Mouse (Mus musculus) liver, embryonic 16.5 days (tissue): Measurements from ENCODE around the gene Tmcc3. TPM values are rescaled to one million over a fixed set of nuclear protein-coding genes. Genes with fewer than 3 reads are reported as not detected.

Experiments used
- ATAC-seq: fragments of 200-750 bp; cut with Nextera tagmentation; 2 replicates; pipeline ENCODE4 v1.8.0; 2017; ENCODE audit warnings: low read depth, mild to moderate bottlenecking, moderate number of reproducible peaks, moderate library complexity
- H3K27ac ChIP-seq: fragments of 300-500 bp; sonication (generic); 2 replicates; pipeline ENCODE4 v1.5.1; 2014; ENCODE audit warnings: mild to moderate bottlenecking, low read length
- H3K27me3 ChIP-seq: fragments of 300-500 bp; sonication (generic); 2 replicates; pipeline ENCODE4 v1.6.1; 2014; ENCODE audit warnings: low read depth, low read length, mixed read lengths; ENCODE audit not compliant: control insufficient read depth, insufficient read depth
- H3K36me3 ChIP-seq: fragments of 300-500 bp; sonication (generic); 2 replicates; pipeline ENCODE4 v1.6.1; 2014; ENCODE audit warnings: mild to moderate bottlenecking; ENCODE audit not compliant: control insufficient read depth, insufficient read depth
- H3K4me1 ChIP-seq: fragments of 300-500 bp; sonication (generic); 2 replicates; pipeline ENCODE4 v1.6.1; 2014; ENCODE audit warnings: low read depth, low read length, mixed read lengths; ENCODE audit not compliant: control insufficient read depth
- H3K4me2 ChIP-seq: fragments of 300-500 bp; sonication (generic); 2 replicates; pipeline ENCODE4 v1.6.1; 2014; ENCODE audit warnings: low read depth, low read length, mixed read lengths
- H3K4me3 ChIP-seq: fragments of 300-500 bp; sonication (generic); 2 replicates; pipeline ENCODE4 v1.5.1; 2014; ENCODE audit warnings: low read depth, mild to moderate bottlenecking, low read length
- H3K9ac ChIP-seq: fragments of 300-500 bp; sonication (generic); 2 replicates; pipeline ENCODE4 v1.6.1; 2014; ENCODE audit warnings: low read depth, low read length
- H3K9me3 ChIP-seq: fragments of 300-500 bp; sonication (generic); replicated peaks from 2 replicates; pipeline ENCODE4 v1.6.1; 2016; ENCODE audit warnings: low read length; ENCODE audit not compliant: control insufficient read depth
- WGBS: fragments of 180-500 bp; shearing (Covaris S2); extraction: QIAGEN DNeasy Blood & Tissue Kit; methylation state at CpG from one replicate; pipeline ENCODE4 v1.1.7; 2014; ENCODE audit not compliant: insufficient replicate concordance; 5-methylcytosine and 5-hydroxymethylcytosine counted together
- polyA plus RNA-seq: library from polyadenylated mRNA; unstranded; fragments of >200 nt; fragmentation: Nextera tagmentation; extraction: Ambion mirVana; gene quantifications from 2 replicates; pipeline ENCODE4 v1.2.1, GENCODE M21; 2015

Tmcc3 gene
- polyA plus RNA-seq, 1 experiment from 2014 or later = 6.7 TPM

DNA sequence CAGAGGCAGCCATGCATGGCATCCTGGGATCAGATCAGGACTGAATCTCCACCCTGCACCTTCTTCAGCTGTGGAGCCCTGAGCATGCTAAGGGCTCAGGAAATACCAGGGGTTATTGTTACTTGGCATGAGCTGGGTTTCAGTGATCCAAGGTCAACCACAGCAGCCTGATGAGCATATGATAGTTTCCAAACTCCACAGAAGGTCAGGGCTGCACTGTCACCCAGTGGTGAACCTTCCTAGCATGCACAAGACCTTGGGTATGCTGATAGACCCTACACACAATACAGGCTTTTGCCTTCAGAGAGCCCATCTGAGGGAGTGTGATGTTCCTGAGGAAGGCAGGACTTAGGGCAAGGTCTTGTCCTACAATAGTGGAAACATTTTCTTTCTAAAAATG is 82.5 kb downstream of the Tmcc3 start:
- Histone ChIP-seq H3K9ac (no peak overlapping the region), H3K27me3 (peaks cover 2% of the 10 kb centered on the region; the same call in 1 of the 2 replicates), H3K4me2 (no peak overlapping the region), H3K27ac (no peak overlapping the region), H3K9me3 (no peaks in the 10 kb centered on the region), H3K36me3 (no peaks in the 10 kb centered on the region), H3K4me1 (no peaks in the 10 kb centered on the region), H3K4me3 (no peak overlapping the region)
- ATAC-seq = no peak

- Histone ChIP-seq H3K4me1 (no peaks in the 10 kb centered on the region), H3K9me3 (no peaks in the 10 kb centered on the region), H3K27me3 (peaks cover 2% of the 10 kb centered on the region; the same call in 1 of the 2 replicates), H3K36me3 (no peaks in the 10 kb centered on the region), H3K4me3 (no peak overlapping the region), H3K4me2 (no peak overlapping the region), H3K27ac (no peak overlapping the region), H3K9ac (no peak overlapping the region)
- 60% methylated on average over 11 of the region's 11 CpGs for WGBS
- no peak for ATAC-seq
Observed at GRCm38 (mm10) chr10:94397833-94398596, 86.3 kb downstream of the Tmcc3 start.

DNA sequence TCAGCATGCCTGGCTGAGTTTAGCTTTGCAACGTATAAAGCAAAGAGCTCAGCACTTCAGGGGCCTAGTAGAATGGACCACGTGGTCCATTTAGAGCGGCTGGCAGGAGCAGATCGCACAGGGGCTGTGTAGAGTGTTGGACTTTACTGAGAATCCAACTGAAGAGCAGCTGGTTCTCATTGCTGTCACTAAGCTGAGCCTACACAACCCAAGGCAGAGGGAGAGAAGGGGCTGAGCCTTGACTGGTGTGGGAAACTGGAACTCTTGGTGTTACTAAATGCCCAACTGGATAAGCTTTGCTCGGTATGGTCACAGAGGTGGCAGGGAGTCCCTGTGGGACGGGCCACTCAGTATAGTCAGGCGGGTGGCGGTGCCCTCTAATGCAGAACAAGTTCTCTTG is 89.1 kb downstream of the Tmcc3 start:
- Histone ChIP-seq H3K9me3 (no peaks in the 10 kb centered on the region), H3K9ac (no peak overlapping the region), H3K4me3 (no peak overlapping the region), H3K4me2 (no peak overlapping the region), H3K4me1 (no peaks in the 10 kb centered on the region), H3K36me3 (no peaks in the 10 kb centered on the region), H3K27ac (no peak overlapping the region), H3K27me3 (peaks cover 2% of the 10 kb centered on the region; the same call in 1 of the 2 replicates)
- 58% methylated on average over 8 of the region's 8 CpGs for WGBS
- ATAC-seq = no peak

DNA sequence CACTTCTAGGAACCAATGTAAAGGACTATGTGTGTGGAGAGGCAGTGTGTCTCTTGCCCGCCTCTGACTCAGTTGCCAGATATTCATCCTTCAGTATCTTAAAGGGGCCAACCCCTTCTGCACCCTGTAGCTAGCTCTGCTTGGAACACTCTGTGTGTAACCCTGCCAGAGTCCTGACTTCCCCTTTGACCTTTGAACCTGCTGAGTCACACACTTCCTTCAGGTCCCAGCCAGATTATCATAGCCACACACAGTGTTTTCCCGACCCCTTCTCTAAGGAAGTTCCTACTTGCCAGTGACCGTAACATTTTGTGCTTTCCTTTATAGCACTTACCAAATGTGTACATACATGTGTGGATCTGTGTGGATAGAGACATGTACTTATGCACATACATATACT is 93.7 kb downstream of the Tmcc3 start:
- Histone ChIP-seq H3K9ac (no peak overlapping the region), H3K4me3 (no peak overlapping the region), H3K4me2 (no peak overlapping the region), H3K9me3 (no peaks in the 10 kb centered on the region), H3K27ac (no peak overlapping the region), H3K36me3 (no peaks in the 10 kb centered on the region), H3K27me3 (no peaks in the 10 kb centered on the region), H3K4me1 (no peaks in the 10 kb centered on the region)
- no peak for ATAC-seq
- 35% methylated on average over 3 of the region's 3 CpGs for WGBS

DNA sequence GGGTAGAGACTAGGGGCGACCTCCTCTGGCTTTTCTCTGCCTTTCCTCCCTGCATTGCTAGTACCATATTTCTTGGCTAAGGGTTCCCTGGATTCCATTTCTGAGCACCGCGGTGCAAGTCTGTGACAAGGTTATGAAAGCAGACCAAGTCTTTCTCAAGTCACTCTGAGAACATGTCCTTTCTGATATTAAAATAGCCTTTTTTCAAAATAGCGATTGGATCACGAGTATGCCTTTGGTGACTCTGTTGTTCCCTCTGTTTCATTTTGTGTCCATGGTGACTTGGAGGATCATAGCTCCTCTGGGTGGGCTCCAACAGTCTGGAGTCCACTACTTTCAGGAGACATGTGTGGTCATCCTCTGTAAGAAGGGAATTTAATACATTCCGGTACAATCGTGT is 95.1 kb downstream of the Tmcc3 start:
- Histone ChIP-seq H3K4me3 (no peak overlapping the region), H3K27me3 (no peaks in the 10 kb centered on the region), H3K36me3 (no peaks in the 10 kb centered on the region), H3K4me2 (no peak overlapping the region), H3K9me3 (no peaks in the 10 kb centered on the region), H3K27ac (no peak overlapping the region), H3K9ac (no peak overlapping the region), H3K4me1 (no peaks in the 10 kb centered on the region)
- 75% methylated on average over 7 of the region's 7 CpGs for WGBS
- ATAC-seq = no peak

- H3K27ac ChIP-seq = no peak overlapping the region
- ATAC-seq = 0 out of 2 replicates have a peak, but pooled peaks have one; percentile 27
- H3K27me3 ChIP-seq = no peaks in the 10 kb centered on the region
- no peaks in the 10 kb centered on the region for H3K4me1 ChIP-seq
- no peak overlapping the region for H3K9ac ChIP-seq
- WGBS = 26% methylated on average over 22 of the region's 22 CpGs
- H3K36me3 ChIP-seq = no peaks in the 10 kb centered on the region
- no peaks in the 10 kb centered on the region for H3K9me3 ChIP-seq
- peak overlapping the region; percentile 43 for H3K4me2 ChIP-seq
- H3K4me3 ChIP-seq = peak overlapping the region; percentile 27; the same call in 1 of the 2 replicates
Observed at GRCm38 (mm10) chr10:94408356-94409146, 96.8 kb downstream of the Tmcc3 start.

DNA sequence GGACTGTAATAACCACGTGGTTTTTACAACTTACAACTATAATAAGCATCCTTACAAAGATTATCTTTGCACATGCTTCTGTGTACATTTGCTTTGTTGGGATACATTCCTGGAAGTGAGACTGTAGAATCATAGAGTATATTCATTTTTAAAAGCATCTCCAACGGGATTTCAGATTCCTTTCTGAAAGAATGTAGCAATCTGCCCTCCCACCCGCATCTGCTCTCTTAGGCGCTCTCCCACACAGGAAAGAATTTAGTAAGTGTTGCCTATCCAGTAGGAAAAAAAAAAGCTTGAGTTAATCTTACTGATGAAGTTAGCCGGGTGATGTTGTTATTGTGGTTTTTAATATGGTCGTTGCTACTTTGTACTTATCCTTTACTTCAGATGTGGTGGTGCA is 97.9 kb downstream of the Tmcc3 start:
- no peak overlapping the region for H3K4me2 ChIP-seq

GRCm38 (mm10) chr10:94411594-94411993 is 99.8 kb downstream of the Tmcc3 start:
- no peak overlapping the region for H3K9ac ChIP-seq
- H3K27ac ChIP-seq = no peak overlapping the region
- ATAC-seq = no peak
- H3K4me1 ChIP-seq = no peaks in the 10 kb centered on the region
- WGBS = 52% methylated on average over 9 of the region's 9 CpGs
- H3K27me3 ChIP-seq = no peaks in the 10 kb centered on the region
- H3K36me3 ChIP-seq = no peaks in the 10 kb centered on the region
- no peaks in the 10 kb centered on the region for H3K9me3 ChIP-seq
- no peak overlapping the region for H3K4me2 ChIP-seq
- H3K4me3 ChIP-seq = no peak overlapping the region

More for the DNA sequence above, 97.9 kb downstream of the Tmcc3 start:
- Histone ChIP-seq H3K9me3 (no peaks in the 10 kb centered on the region), H3K9ac (no peak overlapping the region), H3K4me3 (no peak overlapping the region), H3K36me3 (no peaks in the 10 kb centered on the region), H3K27me3 (no peaks in the 10 kb centered on the region), H3K4me1 (no peaks in the 10 kb centered on the region), H3K27ac (no peak overlapping the region)
- no peak for ATAC-seq
- 64% methylated on average over 6 of the region's 6 CpGs for WGBS
